In the genomic region with DNA sequence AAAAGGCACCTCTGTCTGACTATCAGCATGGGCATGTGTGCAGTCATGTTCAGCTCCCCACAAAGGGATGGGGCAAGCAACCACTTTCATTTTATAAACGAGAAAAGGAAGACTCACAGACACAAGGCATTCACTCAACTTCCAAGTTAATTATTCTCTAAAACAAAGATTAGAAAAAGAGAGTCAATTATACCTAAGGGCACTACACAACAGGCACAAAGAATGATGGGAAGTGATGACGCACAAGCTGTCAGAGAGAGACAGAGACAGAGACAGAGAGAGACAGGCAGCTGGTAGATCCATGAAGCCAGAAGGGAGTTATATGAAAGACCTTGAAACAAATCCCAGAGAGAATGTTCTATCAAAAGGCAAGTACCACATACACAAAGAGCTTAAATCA, we compare ENCODE assay signal across 33 mouse cellular contexts.
"Had no signal": no experiment of that assay in that cellular context is flagged by ENCODE, and none has a peak within 500 bp of the region (broad histone marks: within the 10 kb centered on the region; RNA-seq: fewer than 3 reads in every experiment).

No protein-coding gene starts in this region.

- H3K9me3 ChIP-seq: heart, embryonic 10.5 days; heart, embryonic 12.5 days; heart, embryonic 13.5 days; heart, embryonic 15.5 days; hindbrain, embryonic 10.5 days; hindbrain, embryonic 12.5 days; hindbrain, embryonic 13.5 days; hindbrain, embryonic 15.5 days had no signal

- ATAC-seq: hindbrain, embryonic 16.5 days; hindbrain, postnatal 0 days; inflammation-experienced regulatory T-cells, adult 6 months; intestine, embryonic 16.5 days had no signal

- H3K4me1 ChIP-seq: heart, embryonic 10.5 days; heart, embryonic 12.5 days; heart, embryonic 15.5 days; hindbrain, embryonic 12.5 days; hindbrain, embryonic 13.5 days; hindbrain, embryonic 15.5 days had no signal

- H3K4me3 ChIP-seq: heart, adult 2 months; heart, embryonic 10.5 days; heart, embryonic 12.5 days; heart, embryonic 13.5 days; heart, embryonic 15.5 days; hindbrain, embryonic 10.5 days; hindbrain, embryonic 12.5 days; hindbrain, embryonic 13.5 days; hindbrain, embryonic 15.5 days; layer of hippocampus, adult 2 months had no signal

- H3K9ac ChIP-seq: heart, embryonic 12.5 days; heart, embryonic 13.5 days; heart, embryonic 15.5 days; hindbrain, embryonic 12.5 days; hindbrain, embryonic 13.5 days; hindbrain, embryonic 14.5 days; hindbrain, embryonic 15.5 days had no signal

- H3K36me3 ChIP-seq: heart, embryonic 15.5 days; hindbrain, embryonic 10.5 days; hindbrain, embryonic 12.5 days; hindbrain, embryonic 13.5 days; hindbrain, embryonic 15.5 days had no signal

- H3K27me3 ChIP-seq: heart, embryonic 12.5 days; heart, embryonic 13.5 days; heart, embryonic 15.5 days; hindbrain, embryonic 12.5 days; hindbrain, embryonic 13.5 days; hindbrain, embryonic 15.5 days had no signal

- DNase-seq: heart, adult 18-20 months; heart, adult 2 months; heart, postnatal 10 days; heart, postnatal 14 days; heart, postnatal 36 days; heart, postnatal 4 days; kidney, adult 11 months; kidney, adult 2 months; kidney, adult 8-10 months; kidney, adult 9 months; kidney, postnatal 10 days; kidney, postnatal 14 days; kidney, postnatal 25 days; kidney, postnatal 36 days; kidney, postnatal 4 days; layer of hippocampus, adult 9-11 months; layer of hippocampus, postnatal 36 days had no signal

- H3K27ac ChIP-seq: heart, adult 2 months; heart, embryonic 10.5 days; heart, embryonic 13.5 days; heart, embryonic 15.5 days; hindbrain, embryonic 10.5 days; hindbrain, embryonic 12.5 days; hindbrain, embryonic 13.5 days; hindbrain, embryonic 14.5 days; hindbrain, embryonic 15.5 days; hindbrain, postnatal 0 days; kidney, postnatal 0 days; layer of hippocampus, adult 2 months had no signal

- H3K4me2 ChIP-seq: heart, embryonic 11.5 days; heart, embryonic 12.5 days; heart, embryonic 13.5 days; heart, embryonic 15.5 days; hindbrain, embryonic 12.5 days; hindbrain, embryonic 13.5 days; hindbrain, embryonic 14.5 days; hindbrain, embryonic 15.5 days had no signal
